Mouse (Mus musculus): ENCODE results near the gene Gvin1.
"Not testable (repeated sequence)": the region's sequence is repeated elsewhere in the genome, so short reads cannot be mapped to it uniquely, and the experiment has no call there.

GRCm38 (mm10) chr7:106117090-106117948, 97.8 kb downstream of the Gvin1 start:
- TF ChIP-seq POLR2A (IDR thresholded peaks at IDR 0.05; ENCODE audit: insufficient read depth, low read length); CTCF (IDR thresholded peaks at IDR 0.05; ENCODE audit: low read depth, low read length); EP300 (IDR thresholded peaks at IDR 0.05; ENCODE audit: insufficient read depth, low read depth, low read length): not testable (repeated sequence)
